ENCODE assay signal across 8 mouse cellular contexts in genomic region chr6:118477875-118478785, GRCm38 (mm10). TPM values are rescaled to one million over a fixed set of nuclear protein-coding genes. Genes with fewer than 3 reads are reported as not detected.
DNase-seq lines count a peak whose midpoint lies in the region; ATAC-seq lines count a peak whose summit lies in the region.

No protein-coding gene starts in this region.

- peaks cover 11% of the 10 kb centered on the region; the same call in 1 of the 2 replicates for H3K4me1 ChIP-seq in heart, embryonic 10.5 days
- H3K4me1 ChIP-seq in hindbrain, embryonic 11.5 days (replicated peaks; ENCODE audit: control insufficient read depth, insufficient read depth, low read length) = no peaks in the 10 kb centered on the region
- H3K4me1 ChIP-seq in midbrain, embryonic 14.5 days (ENCODE audit: control insufficient read depth, insufficient read depth, low read length) = peaks cover 16% of the 10 kb centered on the region

- peak overlapping the region; percentile 80 for H3K4me3 ChIP-seq in heart, embryonic 10.5 days
- peak overlapping the region; percentile 52 for H3K4me3 ChIP-seq in hindbrain, embryonic 11.5 days (ENCODE audit: low read depth, low read length)
- H3K4me3 ChIP-seq in midbrain, embryonic 14.5 days (replicated peaks; ENCODE audit: low read depth, low read length) = peak overlapping the region; percentile 54

- peaks cover 9% of the 10 kb centered on the region; the same call in 1 of the 2 replicates for H3K27me3 ChIP-seq in heart, embryonic 10.5 days (ENCODE audit: insufficient read depth, poor library complexity, severe bottlenecking)
- H3K27me3 ChIP-seq in hindbrain, embryonic 11.5 days (ENCODE audit: control insufficient read depth, insufficient read depth, low read length) = peaks cover 2% of the 10 kb centered on the region; the same call in 1 of the 2 replicates
- H3K27me3 ChIP-seq in midbrain, embryonic 14.5 days (ENCODE audit: control insufficient read depth, insufficient read depth, low read length) = peaks cover 17% of the 10 kb centered on the region

- WGBS in heart, embryonic 10.5 days = 40% methylated on average over 10 of the region's 10 CpGs
- WGBS in hindbrain, embryonic 11.5 days = 20% methylated on average over 10 of the region's 10 CpGs
- 12% methylated on average over 10 of the region's 10 CpGs for WGBS in midbrain, embryonic 14.5 days

- DNase-seq in heart, embryonic 10.5 days (ENCODE audit: low spot score) = no peak
- no peak for DNase-seq in heart, adult 9 months (ENCODE audit: low spot score in 2 of 2)
- peak; percentile 43 for DNase-seq in brain, adult 2 months (ENCODE audit: low read depth, low spot score)
- peak; percentile 44 for DNase-seq in hindbrain, embryonic 11.5 days (ENCODE audit: low spot score)
- peak; percentile 58 for DNase-seq in midbrain, embryonic 14.5 days
- no peak for DNase-seq in adrenal gland, postnatal 10 days
- no peak for DNase-seq in gastrocnemius, adult 8-10 months (ENCODE audit: low spot score in 2 of 2)
- DNase-seq in right cerebral cortex, postnatal 25 days = no peak

- H3K9me3 ChIP-seq in heart, embryonic 10.5 days = no peaks in the 10 kb centered on the region
- no peaks in the 10 kb centered on the region for H3K9me3 ChIP-seq in hindbrain, embryonic 11.5 days (ENCODE audit: control insufficient read depth, low read length)
- no peaks in the 10 kb centered on the region for H3K9me3 ChIP-seq in midbrain, embryonic 14.5 days (ENCODE audit: control insufficient read depth, low read length)

- peak overlapping the region; percentile 70 for H3K9ac ChIP-seq in hindbrain, embryonic 11.5 days (ENCODE audit: low read depth, low read length)
- peak overlapping the region; percentile 80 for H3K9ac ChIP-seq in midbrain, embryonic 14.5 days (replicated peaks; ENCODE audit: low read length)

- ATAC-seq in hindbrain, embryonic 11.5 days (ENCODE audit: low FRiP score) = peak; percentile 36; the same call in 1 of the 2 replicates
- ATAC-seq in midbrain, embryonic 14.5 days (ENCODE audit: low FRiP score, low TSS enrichment) = 0 out of 2 replicates have a peak, but pooled peaks have one; percentile 28

- peak overlapping the region; percentile 94 for H3K27ac ChIP-seq in heart, embryonic 10.5 days
- H3K27ac ChIP-seq in hindbrain, embryonic 11.5 days (ENCODE audit: low read depth, low read length) = no peak overlapping the region
- peak overlapping the region; percentile 87 for H3K27ac ChIP-seq in midbrain, embryonic 14.5 days (replicated peaks; ENCODE audit: low read depth, low read length)

- peaks cover 20% of the 10 kb centered on the region; the same call in 1 of the 2 replicates for H3K36me3 ChIP-seq in heart, embryonic 10.5 days
- H3K36me3 ChIP-seq in hindbrain, embryonic 11.5 days (ENCODE audit: control insufficient read depth, insufficient read depth, low read length) = no peaks in the 10 kb centered on the region
- H3K36me3 ChIP-seq in midbrain, embryonic 14.5 days (ENCODE audit: control insufficient read depth, insufficient read depth, low read length) = peaks cover 11% of the 10 kb centered on the region; the same call in 1 of the 2 replicates

- H3K4me2 ChIP-seq in hindbrain, embryonic 11.5 days (replicated peaks; ENCODE audit: low read depth, low read length) = peak overlapping the region; percentile 73
- peak overlapping the region; percentile 76 for H3K4me2 ChIP-seq in midbrain, embryonic 14.5 days (ENCODE audit: low read length)

RNA-seq across cellular contexts. Expression of gene Zfp9, which starts 1.0 kb away (rescaled TPM):
- polyA plus RNA-seq in heart, embryonic 10.5 days (2016; fragmentation: Nextera tagmentation; extraction: Ambion mirVana) = 9.0 and 9.1 TPM in 2 replicates
- polyA plus RNA-seq in hindbrain, embryonic 11.5 days (2014; fragmentation: Nextera tagmentation; extraction: Ambion mirVana) = 11.5 and 12.2 TPM in 2 replicates
- polyA plus RNA-seq in midbrain, embryonic 14.5 days (2014; fragmentation: Nextera tagmentation; extraction: Ambion mirVana) = 12.9 and 15.6 TPM in 2 replicates
- 1 to 10 TPM; 6.1 to 7.9 TPM for total RNA-seq in adrenal gland, postnatal 10 days (2021)
- total RNA-seq in gastrocnemius, adult 8-10 months (2022) = 1 to 10 TPM; 7.7 to 9.5 (median 8.6) TPM

RNA-seq across cellular contexts. Expression of gene Zfp248, which starts 22.8 kb away (rescaled TPM):
- polyA plus RNA-seq in heart, embryonic 10.5 days (2016; fragmentation: Nextera tagmentation; extraction: Ambion mirVana) = 5.1 and 7.4 TPM in 2 replicates
- polyA plus RNA-seq in hindbrain, embryonic 11.5 days (2014; fragmentation: Nextera tagmentation; extraction: Ambion mirVana) = 12.3 and 13.1 TPM in 2 replicates
- 13.6 and 15.8 TPM in 2 replicates for polyA plus RNA-seq in midbrain, embryonic 14.5 days (2014; fragmentation: Nextera tagmentation; extraction: Ambion mirVana)
- total RNA-seq in adrenal gland, postnatal 10 days (2021) = 1 to 10 TPM; 3.2 to 4.2 TPM
- 1 to 10 TPM; 1.2 to 1.6 (median 1.4) TPM for total RNA-seq in gastrocnemius, adult 8-10 months (2022)

RNA-seq across cellular contexts. Expression of gene Bms1, which starts 58.9 kb away (rescaled TPM):
- polyA plus RNA-seq in heart, embryonic 10.5 days (2016; fragmentation: Nextera tagmentation; extraction: Ambion mirVana) = 33.9 and 40.7 TPM in 2 replicates
- 38.9 and 44.2 TPM in 2 replicates for polyA plus RNA-seq in hindbrain, embryonic 11.5 days (2014; fragmentation: Nextera tagmentation; extraction: Ambion mirVana)
- polyA plus RNA-seq in midbrain, embryonic 14.5 days (2014; fragmentation: Nextera tagmentation; extraction: Ambion mirVana) = 14.4 and 23.5 TPM in 2 replicates
- total RNA-seq in adrenal gland, postnatal 10 days (2021) = 10 to 100 TPM; 29.4 to 31.9 TPM
- total RNA-seq in gastrocnemius, adult 8-10 months (2022) = 10 to 100 TPM; 20.7 to 25.5 (median 24.0) TPM

Comparison
In these comparisons a context has a peak if more than half of its experiments do, and no peak if none do; other contexts are left out.
1. DNase-seq: peak in brain, adult 2 months (single experiment), hindbrain, embryonic 11.5 days (single experiment) and midbrain, embryonic 14.5 days (single experiment); none in heart, embryonic 10.5 days (single experiment), heart, adult 9 months (0 of 2), adrenal gland, postnatal 10 days (single experiment), gastrocnemius, adult 8-10 months (0 of 2) and right cerebral cortex, postnatal 25 days (single experiment).
2. Peak in every context shown above with its lines, with median percentiles within 50 percentile points of each other: H3K4me3 ChIP-seq.